Mouse (Mus musculus) small intestine, adult 2 months (tissue): ENCODE data around the gene Lins1.

Experiments
- CTCF ChIP-seq: fragments of 200-500 bp; IDR thresholded peaks from 2 replicates; pipeline ENCODE4 v1.5.1; 2012; ENCODE audit warnings: low read depth, mild to moderate bottlenecking, control low read depth, inconsistent platforms, low read length, moderate library complexity, mixed read lengths; ENCODE audit not compliant: insufficient replicate concordance, insufficient read length; ENCODE audit errors: extremely low read depth
- POLR2A ChIP-seq: fragments of 200-500 bp; IDR thresholded peaks from 2 replicates; pipeline ENCODE4 v1.6.1; 2012; ENCODE audit warnings: low read depth, mild to moderate bottlenecking, control low read depth, inconsistent platforms, low read length, moderate library complexity

DNA sequence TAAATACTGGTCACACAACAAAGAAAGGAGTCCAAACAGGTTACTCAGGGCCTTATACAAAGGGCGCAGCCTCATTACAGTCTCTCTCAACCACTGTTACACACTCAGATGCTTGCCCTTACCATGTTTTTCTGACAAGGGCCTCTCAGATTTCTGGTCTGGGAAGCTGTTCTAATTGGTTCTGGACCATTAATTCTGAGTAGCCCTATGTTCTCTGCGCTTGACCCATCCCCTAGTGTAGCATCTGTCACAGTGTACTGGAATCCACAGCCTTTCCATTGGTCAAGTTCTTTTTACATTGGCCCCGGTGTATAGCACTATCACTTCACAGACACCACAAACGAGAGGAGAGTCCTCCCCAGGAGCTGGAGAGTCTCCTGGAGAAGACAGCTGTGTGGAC, 34.8 kb downstream of the Lins1 start:
- TF ChIP-seq CTCF (no peak), POLR2A (no peak)
